Mouse (Mus musculus): ENCODE results near the gene Cass4. TPM values are rescaled to one million over a fixed set of nuclear protein-coding genes. Genes with fewer than 3 reads are reported as not detected.

The Cass4 gene
- under 1 TPM; 0.53 to 0.85 TPM for total RNA-seq (2021)
- long read RNA-seq, experiment 1, result 0 reads
- long read RNA-seq, experiment 2, partial matches to known transcripts, result 2 of 2 reads
- long read RNA-seq, experiment 2, other reads (novel, unspliced or antisense), result 0 of 2 reads

- DNase-seq (ENCODE audit: low spot score in 2 of 2), result no peak
- intact Hi-C loops (cut with DNase I), result no loop called here
Observed at GRCm38 (mm10) chr2:172393391-172394051, at the start of gene Cass4. Cass4 (plus strand) TSS chr2:172393794.

DNA sequence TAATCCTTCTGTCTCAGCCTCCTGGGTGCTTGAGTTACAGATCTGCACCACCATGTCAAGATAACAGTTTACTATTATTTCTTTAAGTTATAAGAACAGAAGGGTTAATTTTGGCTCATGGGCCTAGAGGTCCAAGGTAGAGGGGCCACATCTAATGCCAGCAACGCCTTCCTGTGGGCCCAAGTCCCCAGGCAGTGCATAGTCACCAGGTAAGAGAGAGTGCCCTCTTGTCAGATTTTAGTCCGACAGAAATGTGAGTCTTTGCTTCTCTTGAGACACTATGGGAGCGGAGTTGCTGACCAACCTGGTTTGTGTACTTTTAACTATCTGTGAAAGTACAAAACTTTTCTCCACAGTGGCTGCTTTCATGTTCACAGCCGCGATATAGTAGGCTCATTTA is 48.9 kb upstream of the Cass4 start:
- intact Hi-C loops (cut with DNase I), result no loop called here
- no peak for DNase-seq (ENCODE audit: low spot score in 2 of 2)

DNA sequence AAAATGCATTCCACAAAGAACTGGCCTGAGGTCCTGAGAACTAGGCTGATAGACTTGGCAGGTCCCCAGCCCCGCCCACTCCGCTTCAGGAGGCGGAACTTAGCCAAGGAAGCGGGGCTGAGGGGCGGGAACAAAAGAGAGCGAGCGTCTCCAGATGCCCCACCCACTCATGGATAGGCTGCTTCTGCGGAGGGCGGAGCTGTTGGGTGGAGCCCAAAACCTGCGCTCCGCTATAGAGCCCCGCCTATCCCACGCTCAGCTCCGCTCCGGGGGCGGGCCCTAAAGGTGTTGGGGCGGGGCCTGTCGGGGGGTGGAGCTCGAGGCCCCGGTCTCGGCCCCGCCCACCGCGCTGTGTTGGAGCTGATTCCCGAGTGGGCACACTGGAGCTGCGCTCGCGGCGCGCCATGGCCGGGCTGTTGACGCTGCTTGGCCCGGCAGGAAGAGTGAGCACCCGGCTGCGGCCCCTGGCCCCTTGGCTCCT is 48.3 kb upstream of the Cass4 start, which contains the start of gene Fam210b:
Gene Fam210b, plus strand, starts transcription at position 308 of the 481 bp plus-strand sequence.
- peak; percentile 92 to 93 for DNase-seq (ENCODE audit: low spot score in 2 of 2)
- intact Hi-C loops (cut with DNase I), result no loop called here

- intact Hi-C loops (cut with DNase I), result no loop called here
- no peak for DNase-seq (ENCODE audit: low spot score in 2 of 2)
Observed at GRCm38 (mm10) chr2:172346034-172346929, 47.3 kb upstream of the Cass4 start.

GRCm38 (mm10) chr2:172346933-172347611 is 46.5 kb upstream of the Cass4 start:
- intact Hi-C loops (cut with DNase I), result no loop called here
- DNase-seq (ENCODE audit: low spot score in 2 of 2), result no peak

- intact Hi-C loops (cut with DNase I), result no loop called here
- no peak for DNase-seq (ENCODE audit: low spot score in 2 of 2)
Observed at GRCm38 (mm10) chr2:172348297-172348950, 45.2 kb upstream of the Cass4 start.

- intact Hi-C loops (cut with DNase I), result no loop called here
- DNase-seq (ENCODE audit: low spot score in 2 of 2), result no peak
Observed at GRCm38 (mm10) chr2:172349776-172350175, 43.8 kb upstream of the Cass4 start.

- intact Hi-C loops (cut with DNase I), result no loop called here
- no peak for DNase-seq (ENCODE audit: low spot score in 2 of 2)
Observed at GRCm38 (mm10) chr2:172350773-172351172, 42.8 kb upstream of the Cass4 start.

- intact Hi-C loops (cut with DNase I), result no loop called here
Observed at GRCm38 (mm10) chr2:172353218-172353617, 40.4 kb upstream of the Cass4 start.

DNA sequence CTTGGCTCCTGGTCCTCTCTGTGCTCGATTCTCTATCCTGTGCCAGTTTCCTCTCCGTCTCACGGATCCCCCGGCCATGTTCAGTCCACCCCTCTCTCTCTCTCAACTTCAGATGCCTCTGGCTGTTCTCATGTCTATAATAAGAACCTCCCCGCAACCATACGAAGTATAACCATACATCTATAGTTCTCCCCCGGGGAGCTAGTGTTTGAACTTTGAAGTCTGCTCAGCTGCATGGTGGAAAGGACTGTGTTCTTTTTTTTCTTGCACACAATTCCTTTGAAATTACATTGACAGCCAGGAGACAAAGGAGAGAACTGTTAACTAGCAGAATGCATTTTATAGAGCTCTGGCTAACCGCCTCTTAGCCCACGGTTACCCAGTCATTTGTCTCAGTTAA is 38.8 kb upstream of the Cass4 start:
- no peak for DNase-seq (ENCODE audit: low spot score in 2 of 2)
- intact Hi-C loops (cut with DNase I), result no loop called here

More at GRCm38 (mm10) chr2:172353218-172353617, 40.4 kb upstream of the Cass4 start:
- no peak for DNase-seq (ENCODE audit: low spot score in 2 of 2)

- intact Hi-C loops (cut with DNase I), result no loop called here
- DNase-seq (ENCODE audit: low spot score in 2 of 2), result no peak
Observed at GRCm38 (mm10) chr2:172355833-172356232, 37.8 kb upstream of the Cass4 start.

GRCm38 (mm10) chr2:172363176-172363575 is 30.4 kb upstream of the Cass4 start:
- intact Hi-C loops (cut with DNase I), result no loop called here
- no peak for DNase-seq (ENCODE audit: low spot score in 2 of 2)

GRCm38 (mm10) chr2:172370411-172371223 is 23.0 kb upstream of the Cass4 start, which contains the start of the genes Aurka and Cstf1:
Aurka (minus strand) TSS chr2:172370535.
Cstf1 (plus strand) TSS chr2:172370681.
- DNase-seq (ENCODE audit: low spot score in 2 of 2), result peak; percentile 96 to 97
- intact Hi-C loops (cut with DNase I), result loop anchor here (2.0 kb wide), 1 partner anchor 70 kb away; the partner anchor contains the start of gene Rtf2

- DNase-seq (ENCODE audit: low spot score in 2 of 2), result no peak
- intact Hi-C loops (cut with DNase I), result loop anchor here (2.0 kb wide), 1 partner anchor 70 kb away; the partner anchor contains the start of gene Rtf2
Observed at GRCm38 (mm10) chr2:172371258-172371657, 22.3 kb upstream of the Cass4 start.

DNA sequence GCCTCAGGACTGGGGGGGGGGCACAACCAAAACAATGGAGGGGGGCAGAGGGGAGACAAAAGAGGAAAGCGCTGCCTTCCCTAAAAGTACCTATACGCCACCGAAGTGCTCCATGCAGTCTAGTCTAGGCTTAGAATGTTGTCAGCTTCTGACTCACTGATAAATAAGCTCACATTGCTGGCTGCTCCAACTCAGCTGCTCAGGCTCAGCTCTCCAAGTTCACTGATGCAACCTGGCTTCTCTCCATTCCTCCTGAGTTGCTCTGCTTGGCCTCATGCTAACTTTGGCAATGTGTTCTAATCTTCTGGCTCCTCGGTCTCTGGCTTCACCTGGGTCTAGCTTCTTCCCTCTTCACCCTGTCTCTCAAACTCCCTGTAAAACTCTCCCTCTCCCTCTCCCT is 17.0 kb upstream of the Cass4 start:
- no peak for DNase-seq (ENCODE audit: low spot score in 2 of 2)
- intact Hi-C loops (cut with DNase I), result no loop called here

DNA sequence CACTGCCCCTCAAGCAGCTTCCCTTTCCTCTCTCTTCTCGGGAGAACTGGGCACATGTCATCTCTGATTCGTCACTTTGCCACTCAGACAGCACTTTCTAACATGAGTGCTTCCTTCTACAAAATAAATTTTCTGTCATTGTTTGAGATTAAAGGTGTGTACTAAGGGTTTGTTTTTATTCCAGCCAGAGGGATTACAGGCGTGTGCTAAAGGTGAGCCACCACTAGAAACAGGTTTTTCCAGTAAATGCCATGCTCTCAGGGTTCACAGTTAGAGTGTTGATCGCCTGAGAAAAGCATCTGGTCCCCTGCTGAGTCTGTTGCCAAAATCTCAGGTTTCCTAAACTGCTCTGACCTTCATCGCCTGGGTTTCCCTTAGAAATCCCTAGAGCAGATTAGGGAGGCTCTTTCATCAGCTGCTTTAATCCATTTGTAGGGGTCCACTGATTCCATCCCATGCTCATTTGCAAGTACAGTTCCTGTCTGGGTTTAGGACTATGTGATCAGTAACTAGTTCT is 16.5 kb upstream of the Cass4 start:
- DNase-seq (ENCODE audit: low spot score in 2 of 2), result no peak
- intact Hi-C loops (cut with DNase I), result no loop called here

DNA sequence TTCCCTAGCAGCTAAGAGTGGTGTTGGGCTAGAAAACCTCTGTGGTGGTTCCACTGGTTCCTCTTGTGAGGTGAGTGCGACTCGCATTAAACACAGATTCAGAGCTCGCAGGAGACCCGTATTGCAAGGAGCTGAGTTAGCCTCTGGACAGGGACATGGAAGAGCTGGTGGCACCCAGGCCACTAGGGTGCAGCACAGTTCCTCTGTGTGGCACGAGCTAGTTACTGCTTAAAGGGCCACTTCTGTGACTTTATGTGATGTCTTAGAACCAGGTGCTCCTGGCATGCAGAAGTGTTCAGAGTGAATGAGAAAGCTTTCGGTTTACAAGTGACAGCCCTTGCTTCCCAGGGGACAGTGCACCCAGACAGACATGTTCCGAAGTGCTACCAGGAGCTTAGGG is 15.3 kb upstream of the Cass4 start:
- intact Hi-C loops (cut with DNase I), result no loop called here
- peak; percentile 60 to 72 for DNase-seq (ENCODE audit: low spot score in 2 of 2)

DNA sequence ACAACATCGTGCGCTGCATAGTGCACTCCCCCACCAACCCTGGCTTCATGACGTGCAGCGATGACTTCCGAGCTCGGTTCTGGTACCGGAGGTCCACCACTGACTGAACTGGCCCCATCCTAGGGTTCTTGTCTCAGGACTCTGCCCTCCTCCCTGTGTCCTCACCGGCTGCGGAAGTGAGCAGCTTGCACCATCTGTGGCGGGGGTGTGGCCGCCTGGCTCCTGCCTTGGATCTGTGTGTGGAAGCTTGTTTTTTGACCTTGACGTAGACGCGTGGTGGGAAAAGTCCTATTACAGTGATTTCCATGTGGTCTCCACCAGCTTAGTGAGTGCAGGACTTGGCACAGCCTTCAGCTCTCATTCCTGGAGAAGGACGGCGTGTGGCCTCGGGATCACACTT is 13.1 kb upstream of the Cass4 start:
- intact Hi-C loops (cut with DNase I), result no loop called here
- DNase-seq (ENCODE audit: low spot score in 2 of 2), result no peak

All from left cerebral cortex, postnatal 14 days (tissue).